ENCODE assay signal across 26 mouse cellular contexts in the genomic region with DNA sequence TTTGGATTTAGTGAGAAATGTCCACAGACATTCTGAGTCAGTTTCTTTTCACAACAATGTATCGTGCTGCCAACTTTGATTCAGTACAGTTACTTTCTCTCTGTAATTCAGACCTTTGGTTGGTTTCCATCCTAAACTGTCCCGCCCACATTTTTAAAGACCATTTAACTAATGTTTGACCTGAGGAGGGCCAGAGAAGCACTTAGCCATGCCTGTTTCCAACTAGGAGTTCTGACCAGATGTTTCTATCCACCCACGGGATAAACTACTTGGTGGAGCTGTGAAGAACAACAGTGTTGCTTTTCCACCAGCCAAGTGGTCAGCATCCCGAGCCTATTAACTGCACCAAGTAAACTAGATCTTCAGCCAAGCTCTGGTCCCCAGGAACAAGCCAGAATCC.
DNase-seq lines count a peak whose midpoint lies in the region; ATAC-seq lines count a peak whose summit lies in the region.
"Had no signal": no experiment of that assay in that cellular context is flagged by ENCODE, and none has a peak within 500 bp of the region (broad histone marks: within the 10 kb centered on the region; RNA-seq: fewer than 3 reads in every experiment).

No protein-coding gene starts in this region.

- H3K36me3 ChIP-seq in limb, embryonic 15.5 days = no peaks in the 10 kb centered on the region
- no peaks in the 10 kb centered on the region for H3K36me3 ChIP-seq in limb, embryonic 10.5 days
- no peaks in the 10 kb centered on the region for H3K36me3 ChIP-seq in heart, embryonic 11.5 days (ENCODE audit: control insufficient read depth, insufficient read depth, low read length)
- H3K36me3 ChIP-seq: G1E; heart, embryonic 12.5 days; heart, embryonic 15.5 days; hindbrain, embryonic 10.5 days; hindbrain, embryonic 13.5 days had no signal

- H3K4me1 ChIP-seq in limb, embryonic 15.5 days = no peaks in the 10 kb centered on the region
- no peaks in the 10 kb centered on the region for H3K4me1 ChIP-seq in limb, embryonic 10.5 days
- H3K4me1 ChIP-seq in heart, embryonic 11.5 days (ENCODE audit: control insufficient read depth, insufficient read depth, low read length) = no peaks in the 10 kb centered on the region
- H3K4me1 ChIP-seq: heart, embryonic 12.5 days; heart, embryonic 15.5 days; hindbrain, embryonic 10.5 days; hindbrain, embryonic 13.5 days had no signal

- no peak overlapping the region for H3K27ac ChIP-seq in limb, embryonic 15.5 days
- H3K27ac ChIP-seq in limb, embryonic 10.5 days = no peak overlapping the region
- no peak overlapping the region for H3K27ac ChIP-seq in heart, embryonic 11.5 days (ENCODE audit: low read depth, low read length)
- H3K27ac ChIP-seq: gastrocnemius, adult 2 months; heart, embryonic 15.5 days; hindbrain, embryonic 10.5 days; hindbrain, embryonic 13.5 days had no signal

- ATAC-seq in limb, embryonic 15.5 days (ENCODE audit: insufficient number of reproducible peaks, low FRiP score, low TSS enrichment, low read depth) = 0 out of 2 replicates have a peak, but pooled peaks have one; percentile 40
- ATAC-seq in heart, embryonic 11.5 days (replicated peaks; ENCODE audit: insufficient number of reproducible peaks, low FRiP score, low TSS enrichment) = no peak
- ATAC-seq: forebrain, embryonic 14.5 days; forebrain, postnatal 0 days; hindbrain, embryonic 16.5 days had no signal

- 69% methylated on average over 4 of the region's 4 CpGs for WGBS in limb, embryonic 15.5 days
- 92% methylated on average over 4 of the region's 4 CpGs for WGBS in limb, embryonic 10.5 days
- 81% methylated on average over 4 of the region's 4 CpGs for WGBS in heart, embryonic 11.5 days (ENCODE audit: insufficient replicate concordance)

- no peak overlapping the region for H3K4me3 ChIP-seq in limb, embryonic 15.5 days
- H3K4me3 ChIP-seq in limb, embryonic 10.5 days = no peak overlapping the region
- no peak overlapping the region for H3K4me3 ChIP-seq in heart, embryonic 11.5 days (ENCODE audit: low read depth, low read length)
- H3K4me3 ChIP-seq: gastrocnemius, adult 2 months; heart, embryonic 12.5 days; heart, embryonic 15.5 days; hindbrain, embryonic 10.5 days; hindbrain, embryonic 13.5 days had no signal

- DNase-seq in kidney, adult 11 months = peak; percentile 8
- DNase-seq in kidney, postnatal 10 days = no peak
- no peak for DNase-seq in limb, embryonic 10.5 days (ENCODE audit: low spot score)
- peak; percentile 7 for DNase-seq in skeletal muscle tissue, adult 2 months (ENCODE audit: low read depth, low spot score)
- DNase-seq: adrenal gland, adult 8-10 months; adrenal gland, postnatal 25 days; B cell, adult 2 months; cerebellum, adult 11-12 months; cerebellum, adult 9-10 months; cerebellum, postnatal 14 days; forebrain, postnatal 0 days; gastrocnemius, adult 2 months; gastrocnemius, postnatal 14 days; heart, adult 11 months; heart, postnatal 10 days; heart, postnatal 36 days had no signal

- no peak overlapping the region for H3K9ac ChIP-seq in limb, embryonic 15.5 days
- H3K9ac ChIP-seq in heart, embryonic 11.5 days (ENCODE audit: low read depth, low read length) = no peak overlapping the region
- H3K9ac ChIP-seq: forebrain, postnatal 0 days; heart, embryonic 12.5 days; heart, embryonic 15.5 days; hindbrain, embryonic 13.5 days had no signal

- no peaks in the 10 kb centered on the region for H3K9me3 ChIP-seq in limb, embryonic 15.5 days
- H3K9me3 ChIP-seq in limb, embryonic 10.5 days (replicated peaks) = no peaks in the 10 kb centered on the region
- H3K9me3 ChIP-seq in heart, embryonic 11.5 days (replicated peaks; ENCODE audit: control insufficient read depth, low read length) = no peaks in the 10 kb centered on the region
- H3K9me3 ChIP-seq: heart, embryonic 15.5 days had no signal

- H3K4me2 ChIP-seq in limb, embryonic 15.5 days = no peak overlapping the region
- no peak overlapping the region for H3K4me2 ChIP-seq in heart, embryonic 11.5 days
- H3K4me2 ChIP-seq: heart, embryonic 12.5 days; heart, embryonic 15.5 days; hindbrain, embryonic 13.5 days had no signal

- H3K27me3 ChIP-seq in limb, embryonic 15.5 days = no peaks in the 10 kb centered on the region
- H3K27me3 ChIP-seq in limb, embryonic 10.5 days (ENCODE audit: low read depth, poor library complexity, severe bottlenecking) = no peaks in the 10 kb centered on the region
- no peaks in the 10 kb centered on the region for H3K27me3 ChIP-seq in heart, embryonic 11.5 days (ENCODE audit: control insufficient read depth, insufficient read depth, low read length)
- H3K27me3 ChIP-seq: CH12.LX; heart, embryonic 12.5 days; heart, embryonic 15.5 days; hindbrain, embryonic 13.5 days had no signal

Comparison
In these comparisons a context has a peak if more than half of its experiments do, and no peak if none do; other contexts are left out.
1. DNase-seq: peak in kidney, adult 11 months (single experiment) and skeletal muscle tissue, adult 2 months (single experiment); none in kidney, postnatal 10 days (single experiment) and limb, embryonic 10.5 days (single experiment).